Mouse (Mus musculus): ENCODE measurements around the gene Ddi1.
"Not testable (repeated sequence)": the region's sequence is repeated elsewhere in the genome, so short reads cannot be mapped to it uniquely, and the experiment has no call there.

The Ddi1 gene

DNA sequence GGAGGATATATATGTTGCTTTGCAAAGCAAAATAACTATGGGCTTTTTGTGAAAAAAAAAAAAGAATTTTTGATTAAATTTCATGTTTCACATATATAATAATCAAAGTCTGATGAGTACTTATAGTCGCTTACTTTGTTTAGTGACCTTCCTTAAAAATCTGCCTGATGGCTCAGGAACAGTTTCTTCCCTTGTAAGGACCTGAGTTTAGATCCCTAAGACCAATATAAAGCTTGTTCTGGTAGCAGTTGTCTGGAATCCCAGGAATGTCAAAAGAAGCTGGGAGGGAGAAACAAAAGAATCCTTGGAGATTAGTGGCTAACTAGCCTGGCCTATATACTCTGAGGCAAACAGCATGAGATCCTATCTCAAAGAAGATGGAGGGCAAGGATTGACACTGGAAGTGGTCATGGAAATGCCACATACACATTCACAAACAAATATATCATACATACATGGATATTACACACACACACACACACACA is at the start of gene Ddi1:
Gene Ddi1 (minus strand): TSS at position 51 of the 485 bp plus-strand sequence.
- DNase-seq (ENCODE audit: low read depth) = no peak

GRCm38 (mm10) chr9:6317114-6317513 is 47.5 kb upstream of the Ddi1 start:
- DNase-seq (ENCODE audit: low read depth) = no peak

GRCm38 (mm10) chr9:6305847-6306246 is 36.2 kb upstream of the Ddi1 start:
- no peak for DNase-seq (ENCODE audit: low read depth)

DNA sequence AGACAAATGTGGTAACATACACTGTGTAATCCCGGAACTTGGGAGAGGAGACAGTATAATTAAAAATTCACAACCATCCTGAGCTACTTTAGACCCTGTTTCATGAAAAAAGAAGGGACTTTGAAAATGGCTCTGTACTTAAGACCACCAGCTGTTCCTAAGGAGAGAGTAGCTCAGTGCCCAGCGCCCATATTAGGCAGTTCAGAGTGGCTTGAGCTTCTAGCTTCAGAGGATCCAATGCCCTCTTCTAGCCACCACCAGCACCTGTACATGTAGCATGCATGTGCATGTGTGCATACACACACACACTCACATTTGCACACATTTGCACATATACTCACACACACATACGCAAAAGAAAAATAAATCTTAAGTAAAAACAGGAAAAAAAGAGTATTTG is 34.9 kb upstream of the Ddi1 start:
- no peak for DNase-seq (ENCODE audit: low read depth)

DNA sequence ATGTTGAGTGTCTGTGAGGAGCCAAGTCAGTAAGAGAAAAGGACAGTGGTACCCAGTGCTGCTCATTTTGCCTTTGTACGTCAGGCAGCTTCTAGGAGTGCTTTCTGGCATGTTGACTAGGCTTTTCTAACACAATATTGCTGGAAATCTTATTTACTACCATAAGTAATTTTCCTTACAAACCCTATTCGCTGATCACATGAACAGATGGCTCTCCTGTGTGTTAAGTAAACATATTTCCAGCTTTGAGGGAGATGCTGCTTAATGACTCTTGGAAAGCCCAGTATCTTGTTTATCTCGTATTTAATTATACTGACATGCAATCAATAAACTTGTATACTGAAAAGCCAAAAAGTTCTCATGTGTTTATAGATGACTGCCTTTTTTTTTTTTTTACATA is 32.4 kb upstream of the Ddi1 start:
- DNase-seq (ENCODE audit: low read depth) = no peak

- no peak for DNase-seq (ENCODE audit: low read depth)
These were observed 28.9 kb upstream of the Ddi1 start for GRCm38 (mm10) chr9:6298547-6298946.

DNA sequence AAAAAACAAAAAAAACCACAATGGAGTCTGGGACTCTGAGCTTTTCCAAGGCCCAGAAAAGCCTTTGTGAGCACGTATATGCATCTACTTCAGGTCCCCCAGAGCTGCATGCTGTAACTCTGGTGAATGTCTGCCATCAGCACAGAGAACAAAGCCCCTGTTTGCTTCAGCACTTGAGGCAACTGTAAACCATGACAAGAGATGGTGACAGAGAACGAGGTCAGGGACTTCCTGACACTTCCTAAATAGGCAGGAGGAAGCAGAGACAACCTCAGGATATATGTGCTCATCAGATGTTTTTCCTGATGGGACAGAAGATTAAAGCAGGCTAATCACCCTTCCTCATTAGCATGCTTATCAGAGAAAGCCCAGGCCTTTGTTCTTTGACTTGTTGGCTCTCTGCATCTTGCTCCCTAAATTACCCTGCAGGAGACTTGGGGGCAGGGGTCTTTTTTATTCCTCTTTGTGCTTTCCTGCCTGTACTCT is 19.6 kb upstream of the Ddi1 start:
- no peak for DNase-seq (ENCODE audit: low read depth)

GRCm38 (mm10) chr9:6286770-6287169 is 17.1 kb upstream of the Ddi1 start:
- no peak for DNase-seq (ENCODE audit: low read depth)

- DNase-seq (ENCODE audit: low read depth) = no peak
These were observed 7.9 kb upstream of the Ddi1 start for GRCm38 (mm10) chr9:6277526-6277925.

DNA sequence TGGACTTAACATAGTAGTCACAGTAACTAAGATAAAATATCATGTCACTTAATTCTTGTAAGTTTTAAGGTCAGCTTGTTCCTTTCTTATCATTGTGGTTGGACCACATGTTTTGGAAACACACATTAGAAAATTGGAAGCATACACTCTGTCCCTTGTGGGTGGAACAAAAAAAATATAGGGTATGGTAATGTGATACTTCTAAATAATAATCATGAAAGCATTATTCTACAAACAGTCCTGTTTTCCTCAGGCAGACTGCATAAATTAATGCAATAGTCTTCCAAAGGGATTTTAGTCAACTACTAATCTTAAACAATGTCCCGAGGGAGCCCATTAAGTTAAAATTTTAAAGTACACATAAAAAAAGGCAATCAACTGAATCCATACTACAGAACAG is 6.7 kb upstream of the Ddi1 start:
- DNase-seq (ENCODE audit: low read depth) = no peak

GRCm38 (mm10) chr9:6264820-6265219 is 4.8 kb downstream of the Ddi1 start:
- DNase-seq (ENCODE audit: low read depth) = no peak

DNA sequence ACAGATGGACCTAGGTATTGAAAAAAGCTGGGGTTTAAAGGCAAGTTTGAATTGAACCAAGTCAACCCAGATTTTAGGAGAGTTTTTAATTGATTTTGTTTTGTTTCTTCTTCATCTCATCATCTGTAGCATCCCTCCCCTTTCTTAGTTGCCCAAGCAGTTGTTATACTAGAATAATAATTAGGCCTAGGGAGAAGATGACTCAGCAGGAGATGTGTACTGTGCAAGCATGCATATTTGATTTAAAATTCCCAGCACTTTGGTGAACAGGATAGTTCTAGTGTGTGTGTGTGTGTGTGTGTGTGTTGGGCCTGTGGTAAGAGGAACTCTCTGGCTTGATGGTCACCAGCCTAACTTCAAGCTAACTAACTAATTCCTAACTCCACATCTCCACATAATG is 12.6 kb downstream of the Ddi1 start:
- no peak for DNase-seq (ENCODE audit: low read depth)

DNA sequence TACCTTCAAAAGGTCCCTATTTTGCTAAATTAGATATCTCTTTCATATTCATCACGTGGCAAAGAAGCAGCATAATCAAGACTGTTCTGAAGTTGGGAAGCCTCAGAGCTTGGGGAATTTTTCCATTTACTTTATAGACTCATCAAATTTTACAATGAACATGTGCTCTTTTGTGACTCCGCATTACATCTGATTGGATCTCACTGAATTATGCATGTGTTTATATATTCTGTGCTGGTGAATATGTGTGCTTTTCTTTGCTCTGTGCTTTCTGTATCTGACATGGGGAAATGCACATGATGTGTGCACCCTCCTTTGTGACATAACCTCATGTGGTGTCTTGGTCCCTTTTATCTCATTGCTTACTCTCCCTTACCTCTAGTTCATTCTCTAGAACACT is 17.7 kb downstream of the Ddi1 start:
- DNase-seq (ENCODE audit: low read depth) = no peak

GRCm38 (mm10) chr9:6250320-6250719 is 19.3 kb downstream of the Ddi1 start:
- no peak for DNase-seq (ENCODE audit: low read depth)

DNA sequence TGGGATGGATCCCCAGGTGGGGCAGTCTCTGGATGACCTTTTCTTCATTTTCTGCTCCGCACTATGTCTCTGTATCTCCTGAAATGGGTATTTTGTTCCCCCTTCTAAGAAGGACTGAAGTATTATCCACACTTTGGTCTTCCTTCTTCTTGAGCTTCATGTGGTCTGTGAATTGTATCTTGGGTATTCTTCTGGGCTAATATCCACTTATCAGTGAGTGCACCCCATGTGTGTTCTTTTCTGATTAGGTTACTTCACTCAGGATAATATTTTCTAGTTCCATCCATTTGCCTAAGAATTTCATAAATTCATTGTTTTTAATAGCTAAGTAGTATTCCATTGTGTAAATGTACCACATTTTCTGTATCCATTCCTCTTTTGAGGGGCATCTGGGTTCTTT is 33.7 kb downstream of the Ddi1 start:
- not testable (repeated sequence) for DNase-seq (ENCODE audit: low read depth)

- no peak for DNase-seq (ENCODE audit: low read depth)
These were observed 52.1 kb downstream of the Ddi1 start for GRCm38 (mm10) chr9:6217505-6217904.

GRCm38 (mm10) chr9:6212862-6213261 is 56.8 kb downstream of the Ddi1 start:
- no peak for DNase-seq (ENCODE audit: low read depth)

Measured in fibroblast of lung, adult 2 months (primary cell).